Mouse (Mus musculus) B cell, adult (primary cell): ENCODE data around the gene Fgb. TPM values are rescaled to one million over a fixed set of nuclear protein-coding genes. Genes with fewer than 3 reads are reported as not detected.

ENCODE experiments used
- total RNA-seq: library from RNA; stranded (reverse); gene quantifications from 4 replicates; pipeline ENCODE4 v1.2.4, GENCODE M21; 2023; ENCODE audit not compliant: inconsistent age

The Fgb gene
- not detected in 4 replicates for total RNA-seq

DNA sequence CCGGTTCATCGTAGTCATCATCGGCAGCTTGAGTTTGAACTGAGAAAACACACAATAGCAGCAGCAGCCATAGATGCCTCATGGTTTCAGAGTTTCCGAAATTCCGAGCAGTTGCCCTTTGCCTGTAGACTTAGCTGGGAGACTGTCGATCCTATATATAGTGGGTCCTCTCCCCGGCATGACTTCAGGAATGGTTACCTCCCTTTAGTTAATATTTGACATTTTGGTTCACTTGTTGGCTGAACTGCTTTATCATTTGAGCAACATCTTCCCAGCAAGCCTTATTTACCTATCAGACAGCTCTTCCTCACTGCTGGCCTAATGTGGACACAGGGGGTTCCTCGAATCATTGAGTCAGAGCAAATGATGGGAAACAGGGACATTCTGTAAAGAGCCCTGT is at the start of gene Fgb:
Fgb (minus strand) TSS at position 184 of the 400 bp plus-strand sequence.

GRCm38 (mm10) chr3:83055281-83056038 is 5.8 kb upstream of the Fgb start, which contains the start of gene Plrg1:
Gene Plrg1 (plus strand): TSS chr3:83055522.

GRCm38 (mm10) chr3:83025475-83026301 is 24.0 kb downstream of the Fgb start, which contains the start of gene Fga:
Gene Fga (plus strand): TSS chr3:83026076.

GRCm38 (mm10) chr3:83007557-83007956 is 42.1 kb downstream of the Fgb start, which contains the start of gene Fgg:
Gene Fgg (plus strand): TSS chr3:83007724.

Other genes with a start within 250 kb of the Fgb start
- not detected in 4 replicates for gene Rbm46, start 173.4 kb downstream of the Fgb start, total RNA-seq
- gene Lrat, start 145.9 kb downstream of the Fgb start, total RNA-seq, result not detected in 4 replicates
- not detected in 4 replicates for gene Fgg, start 42.1 kb downstream of the Fgb start, total RNA-seq
- not detected in 4 replicates for gene Fga, start 23.8 kb downstream of the Fgb start, total RNA-seq
- gene Plrg1, start 5.7 kb upstream of the Fgb start, total RNA-seq, result 62.3 to 67.8 TPM (median 65.1 TPM) in 4 replicates
- gene Dchs2, start 78.1 kb upstream of the Fgb start, total RNA-seq, result not detected in 4 replicates